Mouse (Mus musculus) bone marrow macrophage, adult 2 months (primary cell): ENCODE results near the gene Cttnbp2nl.

Experiments
- CTCF ChIP-seq: IDR thresholded peaks from 2 replicates; pipeline ENCODE4 v1.5.1; 2012; ENCODE audit warnings: low read depth, mild to moderate bottlenecking, low read length, moderate library complexity
- POLR2A ChIP-seq: IDR thresholded peaks from 2 replicates; pipeline ENCODE4 v1.6.1; 2012; ENCODE audit warnings: mild to moderate bottlenecking, low read depth, low read length, borderline replicate concordance

- TF ChIP-seq POLR2A, result no peak
- TF ChIP-seq CTCF, result no peak
Observed at GRCm38 (mm10) chr3:105087344-105087743, 34.4 kb upstream of the Cttnbp2nl start.
